Mouse (Mus musculus) bone marrow, adult 2 months (tissue): Measurements from ENCODE around the gene Drd3. TPM values are rescaled to one million over a fixed set of nuclear protein-coding genes. Genes with fewer than 3 reads are reported as not detected.

Experiments
- H3K27ac ChIP-seq: fragments of 200-500 bp; 2 replicates; pipeline ENCODE4 v1.5.1; 2012; ENCODE audit warnings: low read depth, mild to moderate bottlenecking, control low read depth, inconsistent platforms, low read length; ENCODE audit not compliant: control insufficient read depth, poor library complexity, insufficient read depth
- H3K4me1 ChIP-seq: fragments of 200-500 bp; 2 replicates; pipeline ENCODE4 v1.6.1; 2011; ENCODE audit warnings: low read length; ENCODE audit not compliant: control insufficient read depth, insufficient read depth
- H3K4me3 ChIP-seq: fragments of 200-500 bp; replicated peaks from 2 replicates; pipeline ENCODE3; 2011; ENCODE audit warnings: mild to moderate bottlenecking, low read depth, low read length, control low read depth; ENCODE audit not compliant: control insufficient read depth
- CTCF ChIP-seq: fragments of 200-500 bp; IDR thresholded peaks from 2 replicates; pipeline ENCODE4 v1.5.1; 2011; ENCODE audit warnings: low read length, control low read depth; ENCODE audit not compliant: control insufficient read depth, insufficient read depth
- POLR2A ChIP-seq: fragments of 200-500 bp; IDR thresholded peaks from 2 replicates; pipeline ENCODE4 v1.6.1; 2011; ENCODE audit warnings: low read depth, mild to moderate bottlenecking, control low read depth, low read length, borderline replicate concordance; ENCODE audit not compliant: control insufficient read depth
- WGBS: fragments of 180-500 bp; shearing (Covaris S2); methylation state at CpG from one replicate; pipeline ENCODE4 v1.1.7; 2018; 5-methylcytosine and 5-hydroxymethylcytosine counted together
- polyA plus RNA-seq: library from polyadenylated mRNA; stranded (reverse); fragments of >200 nt; gene quantifications from 2 replicates; pipeline ENCODE4 v1.2.4, GENCODE M21; 2011; ENCODE audit warnings: low replicate concordance; ENCODE audit not compliant: missing spikeins, insufficient read depth, insufficient read length

Gene Drd3
- polyA plus RNA-seq, 1 experiment, result not detected

GRCm38 (mm10) chr16:43772766-43773165, 18.9 kb downstream of the Drd3 start:
- no peaks in the 10 kb centered on the region for H3K4me1 ChIP-seq
- H3K27ac ChIP-seq, result no peak overlapping the region
- WGBS, result 66% methylated on average over 1 of the region's 1 CpGs
- TF ChIP-seq CTCF (no peak), POLR2A (no peak)
- no peak overlapping the region for H3K4me3 ChIP-seq

GRCm38 (mm10) chr16:43773506-43773905, 19.7 kb downstream of the Drd3 start:
- TF ChIP-seq CTCF (no peak), POLR2A (no peak)
- no peak overlapping the region for H3K27ac ChIP-seq
- WGBS, result 78% methylated on average over 4 of the region's 4 CpGs
- no peak overlapping the region for H3K4me3 ChIP-seq
- no peaks in the 10 kb centered on the region for H3K4me1 ChIP-seq

DNA sequence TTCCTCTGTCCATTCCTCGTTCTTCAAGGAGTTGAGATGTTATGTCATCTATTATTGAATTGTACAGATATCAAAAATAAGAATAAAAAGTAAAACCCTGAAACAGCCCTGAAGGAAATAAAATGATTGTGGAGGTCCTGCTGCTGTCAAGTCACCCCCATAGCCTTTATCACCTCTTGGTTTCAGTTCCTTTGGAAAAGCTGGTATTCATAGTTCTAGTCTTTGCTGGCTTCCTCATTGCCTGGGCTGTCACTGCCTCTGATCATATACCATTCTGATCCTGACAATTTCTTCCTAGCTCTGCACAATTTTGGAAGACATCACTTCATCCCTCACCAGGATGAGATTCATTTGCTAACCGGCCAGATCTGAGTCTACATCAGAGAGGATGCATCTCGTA, 23.1 kb downstream of the Drd3 start:
- H3K4me3 ChIP-seq, result no peak overlapping the region
- H3K27ac ChIP-seq, result no peak overlapping the region
- TF ChIP-seq CTCF (no peak), POLR2A (no peak)
- no peaks in the 10 kb centered on the region for H3K4me1 ChIP-seq
- 76% methylated on average over 3 of the region's 3 CpGs for WGBS

DNA sequence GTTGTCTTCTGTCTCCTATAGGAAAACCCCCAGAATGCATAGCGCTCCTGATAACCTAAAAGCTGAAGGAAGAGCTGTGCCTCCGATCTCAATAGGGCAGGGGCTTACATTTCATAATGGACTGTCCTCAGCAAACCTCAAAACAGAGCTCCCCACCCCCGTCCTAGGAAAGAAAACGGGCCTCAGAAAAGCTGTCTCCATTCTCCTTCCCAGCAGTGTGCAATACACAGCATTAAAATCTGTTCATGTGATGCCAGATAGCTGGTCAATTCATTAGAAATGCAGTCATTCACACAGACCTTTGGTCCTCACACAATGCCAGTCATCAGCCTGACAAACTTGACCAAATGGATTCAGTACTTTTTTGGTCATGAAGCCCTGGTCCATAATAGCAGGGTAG, 45.7 kb downstream of the Drd3 start:
- Histone ChIP-seq H3K4me3 (no peak overlapping the region), H3K27ac (no peak overlapping the region), H3K4me1 (no peaks in the 10 kb centered on the region)
- no peak for TF ChIP-seq CTCF
- TF ChIP-seq POLR2A, result no peak
- 71% methylated on average over 4 of the region's 4 CpGs for WGBS

GRCm38 (mm10) chr16:43800119-43800721, 46.4 kb downstream of the Drd3 start:
- Histone ChIP-seq H3K27ac (no peak overlapping the region), H3K4me3 (no peak overlapping the region), H3K4me1 (no peaks in the 10 kb centered on the region)
- WGBS, result 80% methylated on average over 13 of the region's 13 CpGs
- no peak for TF ChIP-seq CTCF
- no peak for TF ChIP-seq POLR2A

GRCm38 (mm10) chr16:43801137-43801536, 47.3 kb downstream of the Drd3 start:
- Histone ChIP-seq H3K4me3 (no peak overlapping the region), H3K4me1 (no peaks in the 10 kb centered on the region), H3K27ac (no peak overlapping the region)
- WGBS, result 68% methylated on average over 3 of the region's 3 CpGs
- TF ChIP-seq POLR2A, result no peak
- TF ChIP-seq CTCF, result no peak

DNA sequence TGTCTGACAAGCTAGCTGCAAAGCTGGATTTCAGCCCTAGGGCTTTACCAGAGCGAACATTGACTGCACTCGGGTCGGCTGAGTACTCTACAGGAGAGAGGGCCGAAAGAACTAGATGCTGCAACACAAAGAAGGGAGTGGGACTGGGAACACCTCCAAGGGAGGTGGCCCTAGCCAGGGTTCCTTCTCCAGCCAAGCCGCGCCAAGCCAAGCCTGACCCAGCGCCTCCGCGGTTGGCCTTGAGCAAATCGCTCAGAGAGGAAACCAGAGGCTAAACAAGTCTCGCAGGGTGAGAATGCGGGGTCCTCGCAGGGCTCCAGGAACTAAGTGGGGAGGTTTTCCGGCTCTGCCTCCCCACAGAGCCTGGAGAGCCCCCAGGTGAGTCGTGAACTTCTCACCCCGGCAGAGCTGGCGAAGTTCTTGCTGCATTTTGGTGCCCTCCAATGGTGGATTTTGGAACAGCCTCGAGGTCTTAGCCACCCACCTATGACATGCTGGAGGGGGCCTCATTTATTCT, 48.0 kb downstream of the Drd3 start:
- WGBS, result 5% methylated on average over 18 of the region's 18 CpGs
- Histone ChIP-seq H3K27ac (no peak overlapping the region), H3K4me1 (no peaks in the 10 kb centered on the region), H3K4me3 (no peak overlapping the region)
- TF ChIP-seq POLR2A, result no peak
- TF ChIP-seq CTCF, result peak; percentile 61

DNA sequence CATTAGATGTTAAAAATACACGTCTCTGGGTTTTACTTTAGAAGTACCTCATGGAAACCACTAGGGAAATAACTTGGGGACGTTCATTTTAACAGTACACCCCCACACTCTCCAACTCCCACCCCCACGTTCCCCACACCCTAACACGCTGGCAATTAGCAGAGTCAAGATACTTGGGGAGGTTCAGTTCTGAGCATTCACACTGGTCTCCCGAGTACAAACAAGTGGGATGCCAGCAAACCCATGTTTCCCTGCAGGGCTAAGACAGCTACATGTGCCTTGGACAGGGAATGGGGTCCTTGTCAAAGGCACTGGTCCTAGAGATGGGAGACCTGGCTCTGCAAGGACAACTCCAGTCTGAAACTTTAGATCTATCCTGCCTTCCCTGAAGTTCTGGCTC, 48.6 kb downstream of the Drd3 start:
- Histone ChIP-seq H3K4me3 (no peak overlapping the region), H3K27ac (no peak overlapping the region), H3K4me1 (no peaks in the 10 kb centered on the region)
- TF ChIP-seq POLR2A, result no peak
- no peak for TF ChIP-seq CTCF
- 49% methylated on average over 5 of the region's 5 CpGs for WGBS

DNA sequence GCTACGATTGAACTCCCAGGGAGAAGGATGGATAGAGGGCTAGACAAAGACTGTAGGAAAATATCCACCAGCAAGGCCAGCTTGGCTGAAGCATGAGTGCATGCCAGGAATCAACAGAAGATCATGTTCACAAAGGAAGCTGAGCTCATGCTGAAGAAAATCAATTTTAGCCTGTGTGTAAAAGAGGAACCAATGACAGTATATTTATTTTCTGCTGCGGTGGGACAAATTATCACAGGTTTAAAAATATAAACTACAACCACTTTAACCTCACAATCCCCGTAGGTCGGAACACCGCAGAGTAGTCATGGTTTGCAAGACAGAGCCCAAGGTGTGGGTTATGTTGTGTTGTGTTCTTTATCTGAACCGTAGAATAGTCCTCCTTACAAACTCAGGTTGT, 50.5 kb downstream of the Drd3 start:
- no peak overlapping the region for H3K27ac ChIP-seq
- no peaks in the 10 kb centered on the region for H3K4me1 ChIP-seq
- H3K4me3 ChIP-seq, result no peak overlapping the region
- 43% methylated on average over 6 of the region's 6 CpGs for WGBS
- TF ChIP-seq POLR2A, result no peak
- TF ChIP-seq CTCF, result no peak
